Mouse (Mus musculus) liver, embryonic 14.5 days (tissue): ENCODE results near the gene Kirrel2.

Source experiments
- CTCF ChIP-seq: IDR thresholded peaks from 2 replicates; pipeline ENCODE4 v1.5.1; 2016; ENCODE audit warnings: antibody characterized with exemption, low read depth, control low read depth
- EP300 ChIP-seq: IDR thresholded peaks from 2 replicates; pipeline ENCODE4 v1.6.1; 2016; ENCODE audit warnings: antibody characterized with exemption, low read depth

- TF ChIP-seq CTCF (no peak), EP300 (no peak)
Observed at GRCm38 (mm10) chr7:30456911-30457628, 420 bp downstream of the Kirrel2 start.
